Mouse (Mus musculus): ENCODE data around the gene Ak6. TPM values are rescaled to one million over a fixed set of nuclear protein-coding genes. Genes with fewer than 3 reads are reported as not detected.

Ak6 gene
- total RNA-seq (2023) = 60.8 TPM

GRCm38 (mm10) chr13:100650550-100651438 lies at the start of gene Ak6, which contains the start of gene Rad17:
Gene Ak6 (plus strand): TSS chr13:100650979.
Gene Rad17 (minus strand): TSS chr13:100651051.

GRCm38 (mm10) chr13:100616181-100617087 lies 34.3 kb upstream of the Ak6 start, which contains the start of gene Marveld2:
Gene Marveld2 (minus strand): TSS chr13:100616971.

GRCm38 (mm10) chr13:100651439-100652186 lies 834 bp downstream of the Ak6 start, which contains the start of gene Taf9:
Gene Taf9 (plus strand): TSS chr13:100651579.

GRCm38 (mm10) chr13:100669291-100670022 lies 18.7 kb downstream of the Ak6 start, which contains the start of gene Ccdc125:
Gene Ccdc125 (plus strand): TSS chr13:100669717.

Other genes starting within 250 kb of the Ak6 start
- not detected for gene Naip1, start 198.1 kb upstream of the Ak6 start, total RNA-seq (2023)
- 47.3 TPM for gene Gtf2h2, start 158.4 kb upstream of the Ak6 start, total RNA-seq (2023)
- not detected for gene Ocln, start 98.3 kb upstream of the Ak6 start, total RNA-seq (2023)
- gene Marveld2, start 34.0 kb upstream of the Ak6 start, total RNA-seq (2023) = 4.6 TPM
- 17.6 TPM for gene Rad17, start 72 bp downstream of the Ak6 start, total RNA-seq (2023)
- 8.3 TPM for gene Taf9, start 600 bp downstream of the Ak6 start, total RNA-seq (2023)
- gene Ccdc125, start 18.7 kb downstream of the Ak6 start, total RNA-seq (2023) = 13.2 TPM
- gene Cdk7, start 80.0 kb downstream of the Ak6 start, total RNA-seq (2023) = 31.3 TPM
- 20.4 TPM for gene Mrps36, start 93.7 kb downstream of the Ak6 start, total RNA-seq (2023)
- gene Cenph, start 124.9 kb downstream of the Ak6 start, total RNA-seq (2023) = not detected
- gene Ccnb1, start 135.6 kb downstream of the Ak6 start, total RNA-seq (2023) = 1.9 TPM
- 45.0 TPM for gene Slc30a5, start 182.4 kb downstream of the Ak6 start, total RNA-seq (2023)

Measured in CD4-positive naive resting alpha-beta T cell, adult 57 days (primary cell).